31 mouse cellular contexts compared by ENCODE assay signal in genomic region chr12:110550364-110550763, GRCm38 (mm10). TPM values are rescaled to one million over a fixed set of nuclear protein-coding genes. Genes with fewer than 3 reads are reported as not detected.
DNase-seq lines count a peak whose midpoint lies in the region; ATAC-seq and TF ChIP-seq lines count a peak whose summit lies in the region.
"Had no signal": no experiment of that assay in that cellular context is flagged by ENCODE, and none has a peak within 500 bp of the region (broad histone marks: within the 10 kb centered on the region; RNA-seq: fewer than 3 reads in every experiment).

No protein-coding gene starts in this region.

- intact Hi-C loops in left cerebral cortex, postnatal 4 days (cut with DNase I) = no loop called here

- TF ChIP-seq CTCF in liver, postnatal 0 days (IDR thresholded peaks at IDR 0.05; ENCODE audit: low read depth) = no peak

- ATAC-seq in frontal cortex, adult (ENCODE audit: low TSS enrichment) = peak; percentile 60
- no peak for ATAC-seq in liver, embryonic 12.5 days
- no peak for ATAC-seq in liver, postnatal 0 days
- ATAC-seq in midbrain, embryonic 11.5 days (ENCODE audit: low FRiP score) = no peak
- ATAC-seq: forebrain, embryonic 13.5 days; forebrain, embryonic 16.5 days; Patski had no signal

- no peak for DNase-seq in frontal cortex, postnatal 36 days (ENCODE audit: low spot score in 2 of 2)
- no peak for DNase-seq in liver, postnatal 0 days
- DNase-seq in midbrain, embryonic 10.5 days (ENCODE audit: low spot score) = peak; percentile 10
- no peak for DNase-seq in midbrain, embryonic 11.5 days (ENCODE audit: low spot score, missing footprints)
- DNase-seq in brain, adult 2 months (ENCODE audit: low read depth, low spot score) = peak; percentile 60
- no peak for DNase-seq in left cerebral cortex, postnatal 4 days
- DNase-seq: adrenal gland, postnatal 10 days; adrenal gland, postnatal 36 days; B cell, adult 2 months; cerebellum, adult 11 months; cerebellum, adult 2 months; cerebellum, adult 9-11 months; cerebellum, postnatal 25 days; gastrocnemius, postnatal 25 days; heart, adult 18-20 months; heart, postnatal 10 days; heart, postnatal 36 days had no signal

- peak overlapping the region; percentile 42 for H3K4me2 ChIP-seq in liver, embryonic 12.5 days
- H3K4me2 ChIP-seq in liver, postnatal 0 days (ENCODE audit: low read depth, low read length) = no peak overlapping the region
- no peak overlapping the region for H3K4me2 ChIP-seq in midbrain, embryonic 11.5 days
- H3K4me2 ChIP-seq: embryonic facial prominence, embryonic 12.5 days; embryonic facial prominence, embryonic 15.5 days; forebrain, embryonic 13.5 days; heart, embryonic 12.5 days; heart, embryonic 15.5 days; hindbrain, embryonic 15.5 days had no signal

- peaks cover 94% of the 10 kb centered on the region for H3K36me3 ChIP-seq in liver, embryonic 12.5 days
- H3K36me3 ChIP-seq in liver, postnatal 0 days (replicated peaks; ENCODE audit: insufficient read depth, low read length) = peaks cover 88% of the 10 kb centered on the region
- peaks cover 96% of the 10 kb centered on the region for H3K36me3 ChIP-seq in midbrain, embryonic 10.5 days
- H3K36me3 ChIP-seq in midbrain, embryonic 11.5 days (ENCODE audit: control insufficient read depth, insufficient read depth, low read length) = peaks cover 18% of the 10 kb centered on the region; the same call in 1 of the 2 replicates

- WGBS in liver, embryonic 12.5 days (ENCODE audit: insufficient replicate concordance) = 89% methylated on average over 15 of the region's 15 CpGs
- 89% methylated on average over 15 of the region's 15 CpGs for WGBS in liver, postnatal 0 days (ENCODE audit: insufficient replicate concordance)
- WGBS in midbrain, embryonic 10.5 days = 93% methylated on average over 15 of the region's 15 CpGs
- 91% methylated on average over 15 of the region's 15 CpGs for WGBS in midbrain, embryonic 11.5 days

- H3K27me3 ChIP-seq in liver, embryonic 12.5 days (replicated peaks) = no peaks in the 10 kb centered on the region
- H3K27me3 ChIP-seq in liver, postnatal 0 days (ENCODE audit: insufficient read depth, low read length) = no peaks in the 10 kb centered on the region
- H3K27me3 ChIP-seq in midbrain, embryonic 10.5 days (ENCODE audit: low read depth, poor library complexity, severe bottlenecking) = no peaks in the 10 kb centered on the region
- no peaks in the 10 kb centered on the region for H3K27me3 ChIP-seq in midbrain, embryonic 11.5 days (ENCODE audit: control insufficient read depth, insufficient read depth, low read length)
- H3K27me3 ChIP-seq: CH12.LX; embryonic facial prominence, embryonic 12.5 days; embryonic facial prominence, embryonic 15.5 days; forebrain, embryonic 13.5 days; heart, embryonic 12.5 days; heart, embryonic 15.5 days; hindbrain, embryonic 15.5 days; Patski had no signal

- H3K9me3 ChIP-seq in liver, embryonic 12.5 days (replicated peaks) = no peaks in the 10 kb centered on the region
- no peaks in the 10 kb centered on the region for H3K9me3 ChIP-seq in liver, postnatal 0 days (ENCODE audit: low read length)
- no peaks in the 10 kb centered on the region for H3K9me3 ChIP-seq in midbrain, embryonic 10.5 days (replicated peaks)
- H3K9me3 ChIP-seq in midbrain, embryonic 11.5 days (ENCODE audit: control insufficient read depth, low read length) = no peaks in the 10 kb centered on the region
- H3K9me3 ChIP-seq: embryonic facial prominence, embryonic 12.5 days; embryonic facial prominence, embryonic 15.5 days; forebrain, embryonic 10.5 days; forebrain, embryonic 13.5 days; G1E; heart, embryonic 12.5 days; heart, embryonic 15.5 days; hindbrain, embryonic 10.5 days; hindbrain, embryonic 15.5 days had no signal

- no peak for TF ChIP-seq EP300 in liver, postnatal 0 days (IDR thresholded peaks at IDR 0.05; ENCODE audit: low read depth)

- H3K4me3 ChIP-seq in liver, embryonic 12.5 days = no peak overlapping the region
- H3K4me3 ChIP-seq in liver, postnatal 0 days (ENCODE audit: low read depth, low read length) = no peak overlapping the region
- no peak overlapping the region for H3K4me3 ChIP-seq in midbrain, embryonic 10.5 days
- H3K4me3 ChIP-seq in midbrain, embryonic 11.5 days (ENCODE audit: low read depth, low read length) = no peak overlapping the region
- H3K4me3 ChIP-seq: embryonic facial prominence, embryonic 12.5 days; embryonic facial prominence, embryonic 15.5 days; forebrain, embryonic 10.5 days; forebrain, embryonic 13.5 days; heart, embryonic 12.5 days; heart, embryonic 15.5 days; hindbrain, embryonic 10.5 days; hindbrain, embryonic 15.5 days had no signal

- peaks cover 33% of the 10 kb centered on the region for H3K4me1 ChIP-seq in liver, embryonic 12.5 days
- no peaks in the 10 kb centered on the region for H3K4me1 ChIP-seq in liver, postnatal 0 days (ENCODE audit: insufficient read depth)
- no peaks in the 10 kb centered on the region for H3K4me1 ChIP-seq in midbrain, embryonic 10.5 days
- no peaks in the 10 kb centered on the region for H3K4me1 ChIP-seq in midbrain, embryonic 11.5 days (ENCODE audit: control insufficient read depth, insufficient read depth, low read length)
- H3K4me1 ChIP-seq: embryonic facial prominence, embryonic 12.5 days; embryonic facial prominence, embryonic 15.5 days; forebrain, embryonic 10.5 days; forebrain, embryonic 13.5 days; hindbrain, embryonic 10.5 days; hindbrain, embryonic 15.5 days had no signal

- H3K27ac ChIP-seq in liver, embryonic 12.5 days = peak overlapping the region; percentile 42
- H3K27ac ChIP-seq in liver, postnatal 0 days (ENCODE audit: low read depth) = no peak overlapping the region
- no peak overlapping the region for H3K27ac ChIP-seq in midbrain, embryonic 10.5 days (replicated peaks)
- H3K27ac ChIP-seq in midbrain, embryonic 11.5 days (ENCODE audit: low read depth, low read length) = no peak overlapping the region
- H3K27ac ChIP-seq: embryonic facial prominence, embryonic 12.5 days; embryonic facial prominence, embryonic 15.5 days; forebrain, embryonic 10.5 days; forebrain, embryonic 13.5 days; heart, embryonic 15.5 days; hindbrain, embryonic 10.5 days; hindbrain, embryonic 15.5 days had no signal

- no peak overlapping the region for H3K9ac ChIP-seq in liver, embryonic 12.5 days
- H3K9ac ChIP-seq in liver, postnatal 0 days (replicated peaks) = no peak overlapping the region
- no peak overlapping the region for H3K9ac ChIP-seq in midbrain, embryonic 11.5 days (ENCODE audit: low read length)
- H3K9ac ChIP-seq: embryonic facial prominence, embryonic 12.5 days; embryonic facial prominence, embryonic 15.5 days; forebrain, embryonic 13.5 days; heart, embryonic 12.5 days; heart, embryonic 15.5 days; hindbrain, embryonic 15.5 days had no signal

RNA-seq across cellular contexts. Expression of gene Dync1h1, which starts 50.9 kb away (rescaled TPM):
- polyA plus RNA-seq in liver, embryonic 12.5 days (2016; fragmentation: Nextera tagmentation; extraction: Ambion mirVana) = 20.5 and 23.0 TPM in 2 replicates
- 7.2 and 8.3 TPM in 2 replicates for polyA plus RNA-seq in liver, postnatal 0 days (2015; fragmentation: Nextera tagmentation; extraction: Ambion mirVana)
- polyA plus RNA-seq in midbrain, embryonic 10.5 days (2016; fragmentation: Nextera tagmentation; extraction: Ambion mirVana) = 58.9 and 71.5 TPM in 2 replicates
- polyA plus RNA-seq in midbrain, embryonic 11.5 days (2014; fragmentation: Nextera tagmentation; extraction: Ambion mirVana) = 74.9 and 83.1 TPM in 2 replicates
- total RNA-seq in left cerebral cortex, postnatal 4 days (2021) = 100 to 1,000 TPM; 351 to 363 TPM

Comparison
In these comparisons a context has a peak if more than half of its experiments do, and no peak if none do; other contexts are left out.
1. DNase-seq: peak in midbrain, embryonic 10.5 days (single experiment) and brain, adult 2 months (single experiment); none in frontal cortex, postnatal 36 days (0 of 2), liver, postnatal 0 days (single experiment), midbrain, embryonic 11.5 days (single experiment) and left cerebral cortex, postnatal 4 days (single experiment).